Mouse (Mus musculus) CH12.LX (cell line): ENCODE measurements around the gene Scpep1. TPM values are rescaled to one million over a fixed set of nuclear protein-coding genes. Genes with fewer than 3 reads are reported as not detected.

Experiments
- DNase-seq: peaks from one replicate; pipeline ENCODE4 v3.0.0-alpha.2; 2013; ENCODE audit errors: extremely low read depth
- H3K27ac ChIP-seq: 2 replicates; pipeline ENCODE4 v1.5.1; 2012; ENCODE audit warnings: low read depth, mild to moderate bottlenecking, control low read depth, moderate library complexity; ENCODE audit not compliant: insufficient read depth
- H3K27me3 ChIP-seq: replicated peaks from 2 replicates; pipeline ENCODE3; 2012; ENCODE audit warnings: inconsistent platforms
- H3K36me3 ChIP-seq, 2 experiments: replicated peaks in 1 of 2; 2 replicates each; pipeline versions ENCODE3 to v1.6.1; 2012; ENCODE audit warnings: inconsistent platforms in 1 of 2, low read length in 1 of 2, mild to moderate bottlenecking in 1 of 2, mixed read lengths in 1 of 2, moderate library complexity in 1 of 2; ENCODE audit not compliant: control insufficient read depth in 1 of 2, insufficient read depth in 1 of 2
- H3K4me1 ChIP-seq, 2 experiments: 2 replicates each; pipeline ENCODE4 v1.6.1; 2012; ENCODE audit warnings: inconsistent platforms in 1 of 2, moderate library complexity in 1 of 2; ENCODE audit not compliant: insufficient read depth in 2 of 2, control insufficient read depth in 1 of 2
- H3K4me2 ChIP-seq: 2 replicates; pipeline ENCODE4 v1.6.1; 2012; ENCODE audit warnings: low read depth, mild to moderate bottlenecking, control low read depth; ENCODE audit not compliant: poor library complexity, insufficient read depth, severe bottlenecking
- H3K4me3 ChIP-seq, 3 experiments: fragments of 150-350 bp in 1 of 3; sonication (generic) in 1 of 3; replicated peaks in 1 of 3; 2 replicates each; pipeline versions ENCODE3 to v1.5.1; 2011 to 2012; ENCODE audit warnings: low read depth in 2 of 3, low read length in 2 of 3, mild to moderate bottlenecking in 2 of 3, moderate library complexity in 2 of 3, control low read depth in 1 of 3, improper control_type of control experiment in 1 of 3, inconsistent platforms in 1 of 3, mixed read lengths in 1 of 3; ENCODE audit not compliant: poor library complexity in 1 of 3
- H3K79me2 ChIP-seq: replicated peaks from 2 replicates; pipeline ENCODE4 v1.6.1; 2012; ENCODE audit warnings: mild to moderate bottlenecking, moderate library complexity; ENCODE audit not compliant: control insufficient read depth, poor library complexity, insufficient read depth, severe bottlenecking; ENCODE audit errors: extremely low read depth
- H3K9ac ChIP-seq: 2 replicates; pipeline ENCODE4 v1.6.1; 2012; ENCODE audit warnings: low read depth, mild to moderate bottlenecking, control low read depth, moderate library complexity; ENCODE audit not compliant: insufficient read depth
- H3K9me3 ChIP-seq: replicated peaks from 2 replicates; pipeline ENCODE3; 2012; ENCODE audit warnings: low read length, inconsistent platforms, mixed read lengths
- BHLHE40 ChIP-seq: IDR thresholded peaks from 2 replicates; pipeline ENCODE4 v1.6.1; 2011; ENCODE audit warnings: mild to moderate bottlenecking, low read depth, low read length, improper control_type of control experiment
- CHD1 ChIP-seq: IDR thresholded peaks from 2 replicates; pipeline ENCODE4 v1.6.1; 2012; ENCODE audit warnings: low read depth, low read length, improper control_type of control experiment, inconsistent platforms
- CHD2 ChIP-seq: IDR thresholded peaks from 2 replicates; pipeline ENCODE4 v1.6.1; 2011; ENCODE audit warnings: low read length, improper control_type of control experiment
- CTCF ChIP-seq, 2 experiments: IDR thresholded peaks in 1 of 2; conservative IDR thresholded peaks in 1 of 2; 2 replicates each; pipeline ENCODE4 v1.5.1; 2011 to 2012; ENCODE audit warnings: low read depth in 2 of 2, low read length in 2 of 2, improper control_type of control experiment in 1 of 2, inconsistent platforms in 1 of 2, mild to moderate bottlenecking in 1 of 2, moderate library complexity in 1 of 2
- E2F4 ChIP-seq: IDR thresholded peaks from 2 replicates; pipeline ENCODE4 v1.6.1; 2011; ENCODE audit warnings: low read depth, low read length, improper control_type of control experiment; ENCODE audit not compliant: insufficient replicate concordance
- ELF1 ChIP-seq: IDR thresholded peaks from 2 replicates; pipeline ENCODE4 v1.6.1; 2014; ENCODE audit warnings: low read depth, mild to moderate bottlenecking, inconsistent platforms, low read length, improper control_type of control experiment
- EP300 ChIP-seq: IDR thresholded peaks from 2 replicates; pipeline ENCODE4 v1.6.1; 2011; ENCODE audit warnings: low read length, improper control_type of control experiment
- ETS1 ChIP-seq: conservative IDR thresholded peaks from 2 replicates; pipeline ENCODE4 v1.6.1; 2012; ENCODE audit warnings: low read depth, mild to moderate bottlenecking, inconsistent platforms, low read length, improper control_type of control experiment, moderate library complexity
- GABPA ChIP-seq: IDR thresholded peaks from 2 replicates; pipeline ENCODE4 v1.6.1; 2012; ENCODE audit warnings: low read depth, low read length, improper control_type of control experiment, inconsistent platforms; ENCODE audit not compliant: insufficient replicate concordance
- IRF4 ChIP-seq: IDR thresholded peaks from 2 replicates; pipeline ENCODE4 v1.6.1; 2014; ENCODE audit warnings: low read depth, mild to moderate bottlenecking, inconsistent platforms, low read length, improper control_type of control experiment
- JUN ChIP-seq: IDR thresholded peaks from 2 replicates; pipeline ENCODE4 v1.6.1; 2011; ENCODE audit warnings: low read depth, mild to moderate bottlenecking, low read length, improper control_type of control experiment, moderate library complexity; ENCODE audit not compliant: insufficient read depth
- JUND ChIP-seq: conservative IDR thresholded peaks from 2 replicates; pipeline ENCODE4 v1.6.1; 2011; ENCODE audit warnings: low read depth, low read length, improper control_type of control experiment
- KAT2A ChIP-seq: IDR thresholded peaks from 2 replicates; pipeline ENCODE4 v1.6.1; 2012; ENCODE audit warnings: low read length, improper control_type of control experiment, inconsistent platforms; ENCODE audit not compliant: insufficient replicate concordance
- MAX ChIP-seq: IDR thresholded peaks from 2 replicates; pipeline ENCODE4 v1.6.1; 2011; ENCODE audit warnings: low read length, improper control_type of control experiment
- MAZ ChIP-seq: IDR thresholded peaks from 2 replicates; pipeline ENCODE4 v1.6.1; 2012; ENCODE audit warnings: low read depth, mild to moderate bottlenecking, inconsistent platforms, low read length, improper control_type of control experiment, moderate library complexity
- MEF2A ChIP-seq: IDR thresholded peaks from 2 replicates; pipeline ENCODE4 v1.6.1; 2014; ENCODE audit warnings: low read depth, mild to moderate bottlenecking, inconsistent platforms, low read length, improper control_type of control experiment, borderline replicate concordance
- MYC ChIP-seq: IDR thresholded peaks from 2 replicates; pipeline ENCODE4 v1.6.1; 2011; ENCODE audit warnings: low read depth, mild to moderate bottlenecking, improper control_type of control experiment, low read length
- NELFE ChIP-seq: IDR thresholded peaks from 2 replicates; pipeline ENCODE4 v1.6.1; 2011; ENCODE audit warnings: low read depth, low read length, improper control_type of control experiment
- NRF1 ChIP-seq: IDR thresholded peaks from 2 replicates; pipeline ENCODE4 v1.6.1; 2014; ENCODE audit warnings: low read depth, mild to moderate bottlenecking, inconsistent platforms, low read length, improper control_type of control experiment, moderate library complexity
- PAX5 ChIP-seq: IDR thresholded peaks from 2 replicates; pipeline ENCODE4 v1.6.1; 2012; ENCODE audit warnings: low read length, inconsistent platforms, mixed read lengths
- POLR2A ChIP-seq: IDR thresholded peaks from 2 replicates; pipeline ENCODE4 v1.6.1; 2011; ENCODE audit warnings: low read depth, mild to moderate bottlenecking, improper control_type of control experiment, low read length
- POLR2AphosphoS2 ChIP-seq: IDR thresholded peaks from 2 replicates; pipeline ENCODE4 v1.6.1; 2011; ENCODE audit warnings: low read depth, low read length, improper control_type of control experiment
- RAD21 ChIP-seq: IDR thresholded peaks from 2 replicates; pipeline ENCODE4 v1.6.1; 2011; ENCODE audit warnings: low read depth, mild to moderate bottlenecking, low read length, improper control_type of control experiment, moderate library complexity
- RCOR1 ChIP-seq: conservative IDR thresholded peaks from 2 replicates; pipeline ENCODE4 v1.6.1; 2012; ENCODE audit warnings: low read depth, mild to moderate bottlenecking, inconsistent platforms, low read length, improper control_type of control experiment
- SIN3A ChIP-seq: IDR thresholded peaks from 2 replicates; pipeline ENCODE4 v1.6.1; 2012; ENCODE audit warnings: low read length, improper control_type of control experiment, inconsistent platforms
- SMC3 ChIP-seq: IDR thresholded peaks from 2 replicates; pipeline ENCODE4 v1.6.1; 2011; ENCODE audit warnings: low read depth, low read length, improper control_type of control experiment
- TBP ChIP-seq: conservative IDR thresholded peaks from 2 replicates; pipeline ENCODE4 v1.6.1; 2011; ENCODE audit warnings: low read depth, low read length, improper control_type of control experiment
- UBTF ChIP-seq: IDR thresholded peaks from 2 replicates; pipeline ENCODE4 v1.6.1; 2012; ENCODE audit warnings: low read depth, mild to moderate bottlenecking, inconsistent platforms, low read length, improper control_type of control experiment, moderate library complexity
- USF1 ChIP-seq: IDR thresholded peaks from 2 replicates; pipeline ENCODE4 v1.6.1; 2014; ENCODE audit warnings: low read depth, mild to moderate bottlenecking, inconsistent platforms, low read length, improper control_type of control experiment
- USF2 ChIP-seq: conservative IDR thresholded peaks from 2 replicates; pipeline ENCODE4 v1.6.1; 2011; ENCODE audit warnings: low read depth, low read length, improper control_type of control experiment
- ZC3H11A ChIP-seq: IDR thresholded peaks from 2 replicates; pipeline ENCODE4 v1.6.1; 2012; ENCODE audit warnings: low read depth, mild to moderate bottlenecking, inconsistent platforms, low read length, improper control_type of control experiment
- ZMIZ1 ChIP-seq: IDR thresholded peaks from 2 replicates; pipeline ENCODE4 v1.6.1; 2012; ENCODE audit warnings: low read depth, mild to moderate bottlenecking, inconsistent platforms, low read length, improper control_type of control experiment
- ZNF384 ChIP-seq: IDR thresholded peaks from 2 replicates; pipeline ENCODE4 v1.6.1; 2012; ENCODE audit warnings: low read depth, low read length, improper control_type of control experiment, inconsistent platforms
- dilution Hi-C: fragments of 300-500 bp; cut with MboI; formaldehyde crosslinking; loops from 2 replicates; pipeline ENCODE4 v1.14.3; 2020; ENCODE audit warnings: low sequenced_read_pairs; ENCODE audit not compliant: extremely low pct_unique_long_range_greater_than_20kb, extremely low pct_ligation_motif_present
- in situ Hi-C: fragments of 300-500 bp; cut with MboI; formaldehyde crosslinking; loops from 3 replicates; pipeline ENCODE4 v1.14.3; 2019; ENCODE audit warnings: low sequenced_read_pairs, low pct_ligation_motif_present, low pct_unique_long_range_greater_than_20kb, mixed read lengths
- polyA plus RNA-seq: library from polyadenylated mRNA; unstranded; fragments of >175 nt; gene quantifications from 2 replicates; pipeline ENCODE4 v1.2.1, GENCODE M21; 2012; ENCODE audit warnings: low read depth; ENCODE audit not compliant: insufficient read length
- total RNA-seq, 2 experiments: library from RNA; depleted of rRNA; stranded (reverse); fragments of 300-350 nt in 1 of 2; fragments of >200 nt in 1 of 2; gene quantifications; 2 replicates each; pipeline ENCODE4 v1.2.3; 2012 to 2014

The Scpep1 gene
- total and polyA plus RNA-seq, 3 experiments = 84.5 to 210 (median 121) TPM

- Histone ChIP-seq H3K4me3 (no peak overlapping the region), H3K27ac (no peak overlapping the region), H3K9me3 (no peaks in the 10 kb centered on the region), H3K27me3 (no peaks in the 10 kb centered on the region), H3K36me3 (peaks cover 19 to 60% of the 10 kb centered on the region in 2 experiments), H3K79me2 (no peaks in the 10 kb centered on the region), H3K4me2 (no peak overlapping the region), H3K9ac (no peak overlapping the region), H3K4me1 (peaks cover 5 to 33% of the 10 kb centered on the region in 2 experiments; a peak in 2 of 4 replicates)
- dilution Hi-C loops (no loop called here), in situ Hi-C loops (loop anchor here (10.0 kb wide), 1 partner anchor 45 kb away; no protein-coding TSS in a partner anchor)
- TF ChIP-seq RCOR1 (no peak), TBP (no peak), CHD1 (no peak), JUN (no peak), UBTF (no peak), BHLHE40 (no peak), GABPA (no peak), IRF4 (peak; percentile 32; the same call in 1 of the 2 replicates), ELF1 (no peak), CHD2 (no peak), PAX5 (no peak), EP300 (no peak), SMC3 (peak; percentile 63), NRF1 (no peak), RAD21 (peak; percentile 82), MAZ (no peak), JUND (0 out of 2 replicates have a peak, but pooled peaks have one; percentile 27), ZC3H11A (no peak), MEF2A (no peak), SIN3A (no peak), POLR2AphosphoS2 (no peak), USF2 (no peak), ZNF384 (no peak), KAT2A (no peak), E2F4 (no peak), USF1 (no peak), POLR2A (no peak), NELFE (no peak), CTCF (conservative IDR thresholded peaks at IDR 0.05 in 1 of 2, IDR thresholded peaks at IDR 0.05 in 1 of 2; ENCODE audit: low read depth in 2 of 2, low read length in 2 of 2) (peak; percentile 35 to 89; a peak in 3 of 4 replicates), ETS1 (no peak), MYC (no peak), ZMIZ1 (no peak), MAX (no peak)
- DNase-seq = peak; percentile 57
Measured at GRCm38 (mm10) chr11:88989530-88989929, 34.3 kb upstream of the Scpep1 start.
